Mouse (Mus musculus): ENCODE data around the gene Dync1i2.

Dync1i2 gene

DNA sequence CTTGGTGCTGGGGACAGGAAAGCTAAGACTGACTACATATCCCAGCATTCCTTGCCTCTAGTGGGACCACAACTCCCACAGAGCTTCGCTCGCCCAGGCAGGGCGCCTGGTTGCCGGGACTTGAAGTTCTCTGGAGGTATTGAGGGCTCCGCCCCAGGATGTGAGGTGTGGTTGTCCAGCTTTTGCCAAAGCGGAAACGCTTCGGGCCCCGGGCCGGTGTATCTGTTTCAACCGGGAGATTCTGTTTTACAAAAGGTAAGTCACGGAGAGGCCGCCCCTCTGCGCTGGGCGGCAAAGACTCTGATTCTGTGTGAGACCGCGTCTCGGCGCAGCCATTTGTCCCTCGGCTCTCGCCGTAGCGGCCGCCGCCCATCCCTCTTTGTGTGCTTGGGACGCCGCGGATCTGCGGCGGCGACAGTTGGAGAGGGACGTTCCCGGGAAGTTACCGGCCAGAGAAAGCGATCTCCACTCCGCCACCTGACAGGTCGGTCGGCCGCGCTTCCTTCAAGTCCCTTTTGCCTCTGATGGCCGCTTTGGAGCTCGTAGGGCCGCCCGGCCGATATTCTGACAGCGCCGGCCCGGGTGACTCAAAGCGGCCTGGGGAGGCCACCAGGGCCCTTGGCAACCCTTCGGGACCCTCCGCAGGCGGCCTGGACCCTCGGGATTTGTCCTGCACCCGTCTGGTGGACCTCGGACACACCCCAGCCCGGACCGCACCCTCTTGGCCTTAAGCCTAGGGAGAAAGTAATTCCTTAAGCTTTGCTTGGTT lies at the start of gene Dync1i2:
Gene Dync1i2, plus strand, starts transcription at position 116 of the 769 bp plus-strand sequence.
- in situ Hi-C loops (cut with MboI, MseI): no loop called here

DNA sequence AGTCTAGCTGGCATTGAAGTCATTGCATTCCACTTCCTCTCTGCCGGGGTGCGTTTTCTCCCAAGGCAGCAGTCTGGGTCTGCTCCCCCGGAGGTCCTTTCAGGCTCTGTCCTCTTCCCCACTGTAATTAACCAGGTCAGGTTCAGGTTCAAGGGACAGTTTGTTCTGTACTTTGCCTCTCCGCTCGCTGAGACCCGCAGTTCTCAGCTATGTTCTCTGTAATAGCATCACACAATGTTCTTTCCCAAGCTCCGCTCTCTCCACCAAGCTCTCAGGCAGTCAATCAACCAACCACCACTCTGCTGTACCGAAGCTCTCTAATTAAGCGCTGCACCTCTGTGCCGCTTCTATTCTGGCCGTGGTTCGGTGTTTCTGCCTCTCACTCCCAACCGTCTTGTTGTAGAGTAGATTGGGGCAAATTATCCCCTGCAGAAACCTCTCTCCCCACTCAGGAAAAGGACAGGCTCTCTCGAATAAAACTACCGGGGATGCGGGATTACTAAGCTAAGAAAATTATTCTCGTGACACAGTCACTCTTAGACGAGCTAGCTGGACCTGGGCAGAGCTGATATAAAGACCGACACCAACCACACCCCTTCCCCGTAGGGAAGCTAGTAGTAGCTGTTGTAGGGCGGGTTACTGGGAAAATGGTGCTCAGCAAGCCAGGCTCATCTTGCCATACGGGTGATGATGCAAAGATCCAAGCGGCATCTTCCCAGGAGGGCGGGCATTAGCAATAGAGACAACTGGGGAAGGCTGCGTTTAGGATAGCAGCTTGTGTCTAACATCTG lies 48.5 kb upstream of the Dync1i2 start:
- in situ Hi-C loops (cut with MboI, MseI): no loop called here

DNA sequence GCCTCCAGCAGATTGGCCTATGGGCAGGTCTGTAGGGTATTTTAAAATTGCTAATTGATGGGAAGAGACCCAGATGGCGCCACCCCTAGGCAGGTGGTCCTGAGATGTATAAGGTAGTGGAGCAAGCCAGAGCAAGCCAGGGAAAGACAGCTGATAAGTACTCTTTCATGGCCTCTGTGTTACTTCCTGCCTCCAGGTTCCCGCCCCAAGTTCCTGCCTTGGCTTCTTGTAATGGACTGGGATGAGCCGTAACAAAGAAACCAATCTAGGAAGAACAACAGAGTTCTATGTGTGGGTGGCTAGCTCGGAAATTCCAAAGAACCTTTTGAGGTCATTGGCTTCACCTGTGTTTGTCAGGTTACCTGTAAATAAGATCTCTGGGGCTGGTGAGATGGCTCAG lies 44.3 kb upstream of the Dync1i2 start:
- in situ Hi-C loops (cut with MboI, MseI): no loop called here

DNA sequence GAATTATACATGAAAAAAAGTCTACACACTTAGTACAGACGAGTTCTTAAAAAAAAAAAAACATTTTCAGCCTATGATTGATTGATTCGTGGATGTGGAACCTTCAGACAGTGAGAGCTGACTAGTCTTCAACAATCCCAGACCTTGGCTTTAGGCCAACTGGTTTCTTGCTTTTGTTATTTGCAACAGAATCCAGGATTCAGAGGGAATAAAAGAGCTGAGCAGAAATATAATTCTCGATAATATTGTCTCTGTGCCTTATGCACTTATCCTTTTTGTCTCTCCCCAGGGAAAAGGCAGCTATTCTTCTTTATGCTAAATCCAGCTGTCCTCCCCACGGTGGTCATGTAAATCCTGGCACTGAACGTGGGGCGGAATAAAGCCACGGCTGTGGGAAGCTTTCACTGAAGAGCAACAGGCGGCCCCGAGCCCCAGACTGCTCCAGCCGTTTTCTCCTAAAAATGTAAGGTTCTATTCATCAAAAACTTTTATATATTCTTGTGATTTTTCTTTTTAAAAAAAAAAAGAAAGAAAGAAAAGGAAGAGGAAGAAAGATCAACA lies 43.0 kb upstream of the Dync1i2 start:
- in situ Hi-C loops (cut with MboI, MseI): no loop called here

DNA sequence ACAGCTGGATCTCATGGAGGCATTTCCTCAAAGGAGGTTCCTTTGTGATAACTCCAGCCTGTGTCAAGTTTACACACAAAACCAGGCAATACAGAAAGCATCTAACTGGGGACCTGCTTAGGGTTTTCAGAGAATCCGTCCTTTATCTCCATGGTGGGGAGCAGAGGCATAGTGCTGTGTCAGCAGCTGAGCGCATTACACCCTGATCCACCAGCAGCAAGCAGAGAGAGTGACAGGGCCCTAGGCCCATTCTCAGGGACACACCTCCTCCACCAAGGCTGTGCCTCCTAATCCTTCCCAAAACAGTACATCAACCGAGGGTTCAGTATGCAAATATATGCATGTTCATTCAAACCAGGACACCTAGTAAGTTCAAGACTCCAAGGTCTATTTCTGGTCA lies 38.5 kb upstream of the Dync1i2 start:
- in situ Hi-C loops (cut with MboI, MseI): no loop called here

DNA sequence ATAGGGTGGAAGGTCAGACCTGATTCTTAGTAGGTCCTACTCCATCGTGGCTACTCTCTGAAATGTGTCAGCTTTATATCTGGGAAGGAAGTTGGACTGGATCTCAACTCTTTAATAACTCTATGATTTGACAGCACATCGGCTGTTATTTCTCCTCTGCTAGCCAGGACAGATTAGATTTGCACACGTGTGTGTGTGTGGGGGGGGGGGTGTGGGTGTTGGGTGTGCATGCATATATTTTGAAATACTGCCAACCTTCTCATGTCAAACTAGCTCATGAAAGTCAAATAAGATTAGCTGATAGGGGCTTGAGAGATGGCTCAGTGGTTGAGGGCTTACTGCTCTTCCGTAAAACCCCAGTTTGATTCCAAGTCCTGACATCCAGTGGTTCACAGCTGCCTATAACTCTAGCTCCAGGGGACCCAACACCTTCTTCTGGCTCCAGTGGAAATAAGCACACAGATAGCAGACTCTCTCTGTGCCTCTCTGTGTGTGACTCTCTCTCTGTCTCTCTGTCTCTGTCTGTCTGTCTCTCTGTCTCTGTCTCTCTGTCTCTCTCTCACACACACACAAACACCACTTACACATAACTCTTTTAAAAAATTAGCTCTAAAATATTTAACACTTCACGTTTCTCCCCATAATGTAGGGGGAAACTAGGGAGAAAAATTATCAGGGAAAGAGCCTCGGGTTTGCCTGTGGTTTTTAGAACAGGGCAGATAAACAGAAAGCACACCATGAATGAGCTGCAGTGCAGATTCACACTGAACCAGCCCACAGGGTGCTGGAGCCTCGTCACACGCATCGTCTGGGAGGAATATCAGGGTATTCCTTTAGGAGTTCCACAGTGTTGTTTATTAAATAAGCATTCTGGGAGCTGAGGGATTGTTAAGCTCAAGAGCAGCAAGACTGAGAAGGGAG lies 34.9 kb upstream of the Dync1i2 start:
- in situ Hi-C loops (cut with MboI, MseI): no loop called here

DNA sequence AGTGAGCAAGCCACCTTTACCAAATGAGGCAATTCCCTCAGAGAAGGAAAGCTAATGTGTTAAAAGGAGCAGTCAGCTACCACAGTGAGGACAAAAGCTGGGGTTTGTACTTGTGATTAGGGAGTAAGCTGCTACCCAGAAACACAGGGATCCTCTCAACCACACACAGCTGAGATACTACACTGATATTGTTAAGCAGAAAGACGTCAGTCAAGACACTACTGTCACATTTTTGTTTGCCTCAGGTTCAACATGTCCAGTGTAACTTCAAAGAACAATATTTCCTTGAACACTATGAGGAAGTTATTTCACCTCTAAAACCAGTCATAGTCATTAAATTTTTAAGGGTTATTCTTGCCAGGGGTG lies 34.3 kb upstream of the Dync1i2 start:
- in situ Hi-C loops (cut with MboI, MseI): no loop called here

DNA sequence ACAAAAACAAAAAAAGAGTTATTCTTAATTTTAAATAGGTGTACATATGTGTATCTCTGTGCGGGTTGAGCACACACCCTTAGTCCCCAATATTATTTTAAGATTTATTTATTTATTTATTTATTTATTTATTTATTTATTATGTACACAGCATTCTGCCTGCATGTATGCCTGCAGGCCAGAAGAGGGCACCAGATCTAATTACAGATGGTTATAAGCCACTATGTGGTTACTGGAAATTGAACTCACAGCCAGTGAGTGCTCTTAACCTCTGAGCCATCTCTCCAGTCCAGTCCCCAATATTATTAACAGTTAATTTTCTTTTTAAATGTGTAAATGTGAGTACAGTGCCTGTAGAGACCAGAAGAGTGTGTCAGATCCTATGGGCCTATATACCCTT lies 33.7 kb upstream of the Dync1i2 start:
- in situ Hi-C loops (cut with MboI, MseI): no loop called here

DNA sequence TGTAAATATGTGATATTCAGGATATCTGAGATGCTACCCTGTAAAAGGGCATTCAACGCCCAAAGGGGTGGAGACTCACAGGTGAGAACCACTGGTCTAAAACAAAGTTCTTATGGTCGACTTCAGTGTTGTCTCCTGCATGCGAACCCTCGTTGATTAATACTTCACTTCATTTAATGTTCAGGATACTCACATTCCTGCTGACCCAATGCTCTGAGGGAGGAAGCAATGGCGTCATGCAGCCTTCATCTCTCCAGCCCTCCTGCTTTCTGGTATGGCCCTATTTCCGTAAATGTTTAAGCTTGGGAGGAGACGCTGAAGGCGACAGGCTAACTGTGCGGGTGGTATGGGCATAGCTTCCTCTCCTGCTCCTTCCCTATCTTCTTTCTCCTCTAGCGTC lies 31.8 kb upstream of the Dync1i2 start:
- in situ Hi-C loops (cut with MboI, MseI): no loop called here

DNA sequence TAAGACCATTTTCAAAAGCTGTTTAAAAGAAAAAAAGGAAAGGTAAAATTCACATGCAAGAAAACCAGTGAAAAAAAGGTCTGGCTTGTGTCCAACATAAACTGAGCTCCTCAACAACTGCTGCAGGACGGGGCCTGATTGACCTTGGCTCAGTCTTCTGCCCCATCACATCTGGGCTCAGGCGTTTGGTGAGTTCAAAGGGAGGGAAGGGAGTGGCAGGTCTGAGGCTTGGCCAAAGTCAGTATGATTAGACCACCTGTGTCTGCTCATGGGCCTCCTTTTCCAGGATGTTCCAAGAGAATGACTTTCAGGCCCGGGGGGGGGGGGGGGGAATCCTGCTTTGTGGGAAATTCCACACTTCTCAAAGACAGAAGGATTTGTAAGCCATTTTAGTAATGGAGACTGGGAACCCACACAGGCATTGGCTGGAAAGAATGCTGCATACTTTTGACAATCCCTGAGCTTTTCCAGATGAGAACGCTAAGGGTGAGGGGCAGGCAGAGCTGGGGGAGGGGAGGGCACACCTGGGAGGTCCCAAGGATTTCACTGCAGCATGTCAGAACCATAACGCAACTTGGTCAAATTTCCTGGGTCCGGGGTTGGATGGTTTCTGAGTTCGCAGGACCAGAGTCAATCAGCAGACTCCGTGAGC lies 30.8 kb upstream of the Dync1i2 start:
- in situ Hi-C loops (cut with MboI, MseI): no loop called here

DNA sequence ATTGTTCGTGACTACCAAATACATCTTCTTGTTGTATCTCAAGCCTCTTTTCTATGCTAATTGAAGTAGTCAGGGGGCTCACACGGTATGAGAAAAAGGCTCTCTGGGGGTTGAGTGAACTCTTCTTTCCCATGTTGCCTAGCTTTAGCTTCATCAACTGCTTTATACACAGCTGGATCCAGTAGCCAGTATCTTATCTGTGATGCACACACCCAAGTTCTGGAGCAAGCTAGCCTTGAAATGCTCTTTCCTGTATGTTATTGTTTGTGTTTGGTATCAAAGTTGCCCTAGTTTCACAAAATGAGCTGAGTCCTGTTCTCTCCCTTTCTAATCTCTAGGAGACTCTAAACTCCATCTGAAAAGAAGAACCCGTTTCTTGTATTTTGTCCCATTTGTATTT lies 23.6 kb upstream of the Dync1i2 start:
- in situ Hi-C loops (cut with MboI, MseI): no loop called here

DNA sequence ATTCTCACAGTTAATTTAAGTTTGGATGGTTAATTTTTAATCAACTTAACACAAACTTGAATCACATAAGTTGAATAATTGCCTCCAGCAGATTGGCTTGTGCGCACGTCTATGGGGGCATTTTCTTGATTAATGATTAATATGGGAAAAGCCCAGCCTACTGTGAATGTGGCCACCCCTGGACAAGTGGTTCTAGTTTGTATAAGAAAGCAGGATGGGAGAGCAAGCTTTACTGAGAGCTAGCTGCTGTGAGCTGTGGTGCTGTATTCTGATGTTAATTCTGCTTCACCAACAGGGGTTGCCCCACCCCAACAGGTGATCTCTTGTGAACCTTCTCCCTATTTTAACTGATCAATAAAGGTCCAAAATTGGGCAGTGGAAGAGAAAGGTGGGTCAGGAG lies 22.6 kb upstream of the Dync1i2 start:
- in situ Hi-C loops (cut with MboI, MseI): no loop called here

DNA sequence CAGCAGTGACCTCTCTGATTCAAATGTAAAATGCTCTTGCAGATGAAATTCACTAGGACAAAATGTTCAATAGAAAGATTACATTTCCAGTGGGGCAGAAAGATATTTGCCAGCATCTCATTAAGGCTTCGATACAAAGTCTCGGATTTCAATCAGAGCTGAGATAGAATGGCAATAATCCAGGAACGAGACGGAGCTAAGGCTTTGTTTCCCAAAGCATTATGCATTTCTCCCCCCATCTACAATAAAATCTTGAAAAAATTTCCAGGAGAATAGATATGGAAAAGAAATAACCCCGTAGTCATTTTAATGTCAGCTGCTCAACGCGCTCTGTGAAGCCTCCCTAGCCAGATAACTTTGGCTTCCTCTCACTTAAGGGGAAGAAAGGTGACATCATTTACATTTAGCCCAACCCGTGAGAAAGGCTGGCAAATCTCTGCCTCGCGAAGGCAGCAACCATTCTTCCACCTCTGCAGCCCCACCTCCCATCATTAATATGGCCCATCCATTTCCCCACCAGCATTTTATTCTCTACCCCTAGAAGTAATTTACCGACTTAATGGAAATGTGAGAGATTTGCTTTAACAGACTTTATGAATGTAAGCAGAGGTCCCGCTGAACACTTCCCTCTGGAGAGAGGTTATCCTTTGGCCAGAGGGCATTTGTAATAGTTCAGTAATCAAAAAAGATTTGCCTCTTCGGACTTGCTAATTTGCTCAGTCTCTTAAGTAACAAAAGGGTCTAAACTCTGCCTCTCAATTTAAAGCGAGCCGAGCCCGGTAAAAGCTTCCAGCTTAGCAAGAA lies 19.9 kb upstream of the Dync1i2 start:
- in situ Hi-C loops (cut with MboI, MseI): no loop called here

DNA sequence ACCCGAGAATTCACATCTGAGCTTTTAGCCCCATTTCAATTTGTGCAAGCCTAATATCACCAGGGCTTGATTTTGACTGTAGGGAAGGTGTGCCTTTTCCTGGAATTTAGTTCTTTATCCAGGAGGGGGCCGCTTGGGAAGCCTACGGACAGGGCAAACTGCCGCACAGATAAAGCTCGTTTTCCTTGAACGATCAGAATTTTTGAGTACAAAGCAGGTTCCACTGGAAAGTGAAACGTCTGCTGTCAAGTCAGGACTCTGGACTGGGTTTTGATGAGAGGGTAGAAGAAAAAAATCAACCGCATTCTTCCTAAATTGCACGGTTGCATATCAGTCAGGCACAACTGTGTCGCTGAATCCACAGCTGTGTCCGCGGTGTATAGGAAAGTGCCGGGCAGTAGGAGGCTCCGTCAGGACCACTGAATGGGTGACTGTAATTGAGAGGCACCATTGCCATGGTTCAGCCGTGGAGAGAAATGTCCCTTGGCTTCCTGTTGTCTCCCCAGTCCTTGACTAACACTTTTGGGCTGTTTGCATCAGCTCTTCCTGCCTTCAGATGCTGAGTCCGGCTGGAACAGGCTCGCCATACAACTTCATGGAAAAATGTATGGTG lies 19.2 kb upstream of the Dync1i2 start:
- in situ Hi-C loops (cut with MboI, MseI): no loop called here

DNA sequence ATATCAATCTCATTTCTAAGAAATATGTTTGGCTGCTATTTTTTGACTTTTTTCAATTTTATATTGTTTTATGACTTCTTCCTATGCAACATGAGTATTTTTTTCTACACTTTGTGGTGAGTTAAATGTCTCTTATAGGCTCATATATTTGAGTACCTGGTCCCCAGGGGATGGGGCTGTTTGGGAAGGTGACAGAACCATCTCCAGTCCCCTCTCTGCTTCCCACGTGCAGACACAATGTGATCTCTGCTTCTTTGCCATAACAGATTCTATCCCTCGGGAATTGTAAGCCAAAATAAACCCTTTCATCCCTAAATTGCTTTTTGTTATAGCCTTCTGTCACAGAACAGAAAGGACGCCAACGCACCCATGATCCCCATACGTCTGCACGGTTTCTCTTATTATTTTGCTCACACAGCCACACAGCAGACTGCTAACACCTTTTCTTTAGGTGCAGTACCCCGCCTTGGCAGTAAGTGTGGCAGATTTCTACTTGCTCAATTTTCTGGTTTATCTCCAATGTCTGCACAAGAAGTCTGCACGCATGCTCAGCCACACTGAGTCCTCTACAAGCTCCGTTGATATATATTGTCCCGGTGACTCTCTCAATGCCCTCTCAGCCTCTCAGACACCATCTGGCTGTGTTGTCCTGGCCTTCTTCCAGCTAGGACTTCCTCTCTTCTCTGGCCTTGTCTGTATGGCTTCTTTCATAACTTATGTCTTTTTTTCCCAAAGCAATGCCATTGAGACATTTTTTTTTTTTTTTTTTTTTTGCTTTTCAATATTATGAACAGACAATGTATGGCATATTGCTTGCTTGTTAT lies 17.2 kb upstream of the Dync1i2 start:
- in situ Hi-C loops (cut with MboI, MseI): no loop called here

DNA sequence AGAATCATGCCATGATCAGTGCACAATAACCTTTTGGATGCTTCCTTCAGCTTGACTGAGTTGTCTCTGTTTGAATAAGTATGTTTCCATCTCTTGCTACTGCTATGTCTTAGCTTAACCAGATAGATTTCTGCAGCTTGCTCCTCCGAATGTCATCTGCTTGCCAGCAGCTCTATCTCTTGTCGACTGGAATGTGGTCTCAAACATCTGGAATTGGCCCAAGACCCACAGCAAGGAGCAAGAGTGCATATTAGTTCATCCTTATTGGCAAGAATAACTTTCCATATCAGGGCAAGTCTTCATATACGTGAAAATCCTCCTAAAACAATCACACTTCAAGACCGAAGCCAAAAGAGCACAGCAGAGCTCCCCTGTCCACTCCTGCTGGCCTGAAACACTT lies 14.6 kb upstream of the Dync1i2 start:
- in situ Hi-C loops (cut with MboI, MseI): no loop called here

DNA sequence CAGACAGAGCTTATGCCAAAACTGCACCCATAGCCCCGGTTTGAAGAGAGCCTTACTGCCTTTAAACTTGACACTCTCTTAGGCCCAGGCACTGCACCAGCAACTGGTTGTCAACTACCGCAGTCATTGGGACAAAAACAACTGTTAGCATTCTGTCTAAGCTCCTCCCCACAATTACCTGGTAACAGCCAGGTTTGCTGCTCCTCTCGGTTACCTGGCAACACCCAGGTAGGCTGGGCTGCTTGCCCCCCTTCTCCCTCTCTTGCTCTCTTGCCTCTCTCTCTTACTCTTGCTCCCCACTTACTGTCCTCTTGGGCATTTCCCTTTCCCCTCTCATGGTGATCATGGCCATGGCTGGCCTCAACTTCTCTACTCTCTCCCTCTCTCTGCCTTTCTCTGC lies 12.6 kb upstream of the Dync1i2 start:
- in situ Hi-C loops (cut with MboI, MseI): no loop called here

DNA sequence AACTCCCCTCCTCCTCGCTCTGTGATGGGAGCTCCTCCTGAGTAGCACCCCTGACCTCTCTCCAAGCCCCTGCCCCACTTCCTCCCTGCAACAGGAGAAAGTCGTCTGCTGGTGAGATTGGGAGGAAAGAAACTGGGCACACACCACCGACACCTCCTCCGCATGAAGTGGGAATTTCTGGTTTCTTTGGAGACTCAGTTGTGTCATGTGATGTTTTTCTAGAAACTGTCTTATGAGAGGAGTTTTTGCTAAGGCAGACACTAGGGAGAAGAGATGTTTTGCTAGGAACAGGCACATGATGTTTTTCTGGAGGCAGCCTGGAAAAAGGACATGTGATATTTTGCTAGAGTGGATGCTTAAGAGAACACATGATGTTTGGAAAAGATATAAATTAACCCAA lies 11.0 kb upstream of the Dync1i2 start:
- in situ Hi-C loops (cut with MboI, MseI): no loop called here

DNA sequence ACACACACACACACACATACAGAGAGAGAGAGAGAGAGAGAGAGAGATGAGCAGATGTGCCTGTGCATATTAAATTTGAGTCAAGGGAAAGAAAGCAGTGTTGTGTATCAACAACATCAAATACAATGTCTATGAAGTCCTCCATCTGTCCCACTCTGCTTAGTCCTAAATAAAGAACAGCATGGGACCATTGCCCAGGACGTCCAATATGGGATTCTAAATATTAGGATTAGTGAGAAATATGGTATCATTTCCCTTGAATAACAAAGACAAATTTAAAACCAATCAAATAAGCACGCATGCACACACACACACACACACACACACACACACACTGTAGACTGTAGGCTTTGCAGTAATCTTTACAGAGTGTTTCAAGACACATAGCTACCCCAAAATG lies 9.6 kb upstream of the Dync1i2 start:
- in situ Hi-C loops (cut with MboI, MseI): no loop called here

All from T-helper 2 cell (primary cell).